Mouse (Mus musculus) liver, adult 2 months (tissue): ENCODE measurements at regions not wholly inside any gene's neighbourhood (a gene's known extent, or its start where the extent isn't known, plus 50 kb on each side); places are given as distances from the start of the nearest gene placed in this dataset.
A peak's percentile ranks its signal among the peaks of the same experiment; 100 is the strongest.

Experiments used
- DNase-seq: peaks from one replicate; pipeline ENCODE4 v3.0.0-alpha.2; 2011; ENCODE audit warnings: low read depth, low spot score; ENCODE audit errors: extremely low read depth
- H3K27ac ChIP-seq: fragments of 200-500 bp; replicated peaks from 2 replicates; pipeline ENCODE4 v1.5.1; 2012; ENCODE audit warnings: low read depth, mild to moderate bottlenecking, control low read depth, inconsistent platforms, low read length; ENCODE audit not compliant: insufficient read depth
- H3K27me3 ChIP-seq: fragments of 200-500 bp; 2 replicates; pipeline ENCODE4 v1.6.1; 2012; ENCODE audit warnings: mild to moderate bottlenecking, moderate library complexity, low read length, inconsistent platforms; ENCODE audit not compliant: control insufficient read depth, insufficient read depth
- H3K36me3 ChIP-seq: fragments of 200-500 bp; 2 replicates; pipeline ENCODE4 v1.6.1; 2012; ENCODE audit warnings: low read length, inconsistent platforms; ENCODE audit not compliant: control insufficient read depth, insufficient read depth
- H3K4me1 ChIP-seq: fragments of 200-500 bp; 2 replicates; pipeline ENCODE4 v1.6.1; 2011; ENCODE audit warnings: low read length; ENCODE audit not compliant: control insufficient read depth, insufficient read depth
- H3K4me3 ChIP-seq: fragments of 200-500 bp; 2 replicates; pipeline ENCODE4 v1.5.1; 2011; ENCODE audit warnings: low read depth, mild to moderate bottlenecking, control low read depth, low read length, moderate library complexity; ENCODE audit not compliant: insufficient read depth
- H3K79me2 ChIP-seq: fragments of 200-500 bp; 2 replicates; pipeline ENCODE4 v1.6.1; 2012; ENCODE audit warnings: inconsistent platforms, mild to moderate bottlenecking, low read length, moderate library complexity; ENCODE audit not compliant: control insufficient read depth, insufficient read depth
- H3K9ac ChIP-seq: fragments of 200-500 bp; 2 replicates; pipeline ENCODE4 v1.6.1; 2012; ENCODE audit warnings: low read depth, mild to moderate bottlenecking, control low read depth, inconsistent platforms, low read length
- CTCF ChIP-seq: fragments of 200-500 bp; IDR thresholded peaks from 2 replicates; pipeline ENCODE4 v1.5.1; 2011; ENCODE audit warnings: low read depth, low read length, control low read depth
- POLR2A ChIP-seq: fragments of 200-500 bp; IDR thresholded peaks from 2 replicates; pipeline ENCODE4 v1.6.1; 2011; ENCODE audit warnings: low read length, control low read depth; ENCODE audit not compliant: insufficient read depth; ENCODE audit errors: extremely low read depth
- WGBS: fragments of 180-500 bp; shearing (Covaris S2); methylation state at CpG from one replicate; pipeline ENCODE4 v1.1.7; 2018; 5-methylcytosine and 5-hydroxymethylcytosine counted together

- DNase-seq = peak; percentile 56
- WGBS = 65% methylated on average over 8 of the region's 8 CpGs
- no peak overlapping the region for H3K9ac ChIP-seq
- H3K4me3 ChIP-seq = no peak overlapping the region
- no peaks in the 10 kb centered on the region for H3K79me2 ChIP-seq
- H3K27ac ChIP-seq = no peak overlapping the region
- H3K36me3 ChIP-seq = no peaks in the 10 kb centered on the region
- no peak for TF ChIP-seq POLR2A
- H3K4me1 ChIP-seq = no peaks in the 10 kb centered on the region
- no peaks in the 10 kb centered on the region for H3K27me3 ChIP-seq
Measured at GRCm38 (mm10) chr10:56793074-56793473, 415.9 kb downstream of the Gja1 start.

- WGBS = 56% methylated on average over 3 of the region's 3 CpGs
- Histone ChIP-seq H3K4me3 (no peak overlapping the region), H3K9ac (no peak overlapping the region), H3K27ac (0 out of 2 replicates have a peak overlapping the region, but pooled peaks have one; percentile 4), H3K27me3 (no peaks in the 10 kb centered on the region), H3K4me1 (no peaks in the 10 kb centered on the region), H3K79me2 (no peaks in the 10 kb centered on the region), H3K36me3 (no peaks in the 10 kb centered on the region)
- DNase-seq = peak; percentile 10
- TF ChIP-seq POLR2A (no peak), CTCF (no peak)
Measured at GRCm38 (mm10) chr10:56795396-56795795, 418.3 kb downstream of the Gja1 start.

DNA sequence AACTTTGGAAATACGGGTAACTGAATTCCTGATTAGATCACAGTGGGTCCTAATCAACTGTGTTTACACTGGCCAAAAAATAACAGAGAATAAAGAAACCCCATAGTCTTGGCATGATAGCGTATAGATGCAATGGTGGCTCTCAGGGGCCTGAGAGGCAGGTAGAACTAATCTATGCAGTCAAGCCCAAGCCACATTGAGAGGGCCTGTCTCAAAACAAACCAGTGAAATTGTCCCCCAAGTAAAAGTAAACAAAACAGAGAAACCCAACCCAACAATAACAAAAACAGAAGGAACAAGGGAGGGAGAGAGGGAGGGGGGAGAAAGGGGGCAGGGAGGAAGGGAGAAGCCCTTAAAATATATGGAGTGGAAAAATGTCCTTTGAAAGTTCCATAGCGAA is 422.2 kb downstream of the Gja1 start:
- H3K27me3 ChIP-seq = no peaks in the 10 kb centered on the region
- no peaks in the 10 kb centered on the region for H3K4me1 ChIP-seq
- H3K27ac ChIP-seq = no peak overlapping the region
- H3K4me3 ChIP-seq = no peak overlapping the region
- TF ChIP-seq POLR2A (no peak), CTCF (no peak)
- DNase-seq = no peak
- no peaks in the 10 kb centered on the region for H3K36me3 ChIP-seq
- H3K79me2 ChIP-seq = no peaks in the 10 kb centered on the region
- H3K9ac ChIP-seq = no peak overlapping the region
- WGBS = 78% methylated on average over 3 of the region's 3 CpGs

- H3K27ac ChIP-seq = no peak overlapping the region
Measured at GRCm38 (mm10) chr10:56799745-56800144, 422.6 kb downstream of the Gja1 start.

DNA sequence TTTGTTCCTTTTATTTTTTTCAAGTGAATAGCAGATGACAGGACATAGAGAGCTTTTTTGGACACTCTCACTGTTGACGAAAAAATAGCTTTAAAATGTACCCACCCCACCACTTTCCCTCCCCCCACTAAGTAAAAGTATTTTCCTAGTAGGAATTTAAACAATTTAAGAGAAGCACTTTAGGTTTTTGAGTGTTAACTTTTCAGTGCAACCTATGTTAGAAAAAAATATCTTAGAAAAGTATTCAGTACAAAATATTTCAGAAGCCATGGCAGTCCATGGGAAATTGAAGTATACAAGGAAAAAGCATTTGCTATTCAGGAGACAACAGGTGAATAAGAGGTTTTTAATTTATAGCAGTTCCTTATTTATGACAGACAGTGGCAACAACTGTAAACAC is 431.9 kb downstream of the Gja1 start:
- Histone ChIP-seq H3K9ac (no peak overlapping the region), H3K27me3 (no peaks in the 10 kb centered on the region), H3K4me1 (no peaks in the 10 kb centered on the region), H3K79me2 (no peaks in the 10 kb centered on the region), H3K36me3 (no peaks in the 10 kb centered on the region), H3K27ac (no peak overlapping the region), H3K4me3 (no peak overlapping the region)
- DNase-seq = no peak
- TF ChIP-seq POLR2A (no peak), CTCF (no peak)
- whole genome bisulfite sequencing = 64% methylated on average over 1 of the region's 1 CpGs

More at GRCm38 (mm10) chr10:56799745-56800144, 422.6 kb downstream of the Gja1 start:
- no peak for DNase-seq
- Histone ChIP-seq H3K36me3 (no peaks in the 10 kb centered on the region), H3K79me2 (no peaks in the 10 kb centered on the region), H3K4me1 (no peaks in the 10 kb centered on the region), H3K4me3 (no peak overlapping the region), H3K9ac (no peak overlapping the region), H3K27me3 (no peaks in the 10 kb centered on the region)
- no peak for TF ChIP-seq POLR2A
- no peak for TF ChIP-seq CTCF
- 70% methylated on average over 3 of the region's 3 CpGs for WGBS

DNA sequence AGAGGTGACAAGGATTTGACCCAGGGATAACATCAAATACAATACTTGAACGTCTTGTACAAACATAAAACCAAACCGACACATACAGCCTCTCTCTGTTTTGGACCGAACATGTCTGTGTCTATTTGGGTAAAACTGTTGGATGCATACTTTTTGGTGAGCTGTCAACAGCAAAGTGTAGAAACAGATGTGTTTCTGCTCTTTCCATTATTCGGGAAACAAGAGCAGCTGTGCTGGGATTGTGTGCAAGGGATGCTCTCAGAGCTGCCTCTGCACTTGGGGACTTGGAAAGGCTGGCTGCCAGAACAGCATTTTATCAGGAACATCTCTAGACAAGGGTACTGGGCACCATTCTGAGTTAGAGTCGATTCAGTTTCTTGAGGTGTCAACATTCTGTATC is 445.0 kb downstream of the Gja1 start:
- Histone ChIP-seq H3K9ac (no peak overlapping the region), H3K79me2 (no peaks in the 10 kb centered on the region), H3K36me3 (no peaks in the 10 kb centered on the region), H3K27ac (no peak overlapping the region), H3K4me1 (no peaks in the 10 kb centered on the region), H3K27me3 (no peaks in the 10 kb centered on the region), H3K4me3 (no peak overlapping the region)
- DNase-seq = no peak
- WGBS = 54% methylated on average over 5 of the region's 5 CpGs
- no peak for TF ChIP-seq CTCF
- no peak for TF ChIP-seq POLR2A
